Mouse (Mus musculus) limb, embryonic 13.5 days (tissue): Measurements from ENCODE around the gene Cebpa. TPM values are rescaled to one million over a fixed set of nuclear protein-coding genes. Genes with fewer than 3 reads are reported as not detected.

ENCODE experiments used
- ATAC-seq: fragments of 200-750 bp; cut with Nextera tagmentation; 2 replicates; pipeline ENCODE4 v1.8.0; 2017; ENCODE audit warnings: low read depth, moderate number of reproducible peaks, moderate TSS enrichment; ENCODE audit not compliant: low FRiP score
- H3K27ac ChIP-seq: fragments of 300-500 bp; sonication (generic); 2 replicates; pipeline ENCODE4 v1.5.1; 2015; ENCODE audit warnings: inconsistent platforms, mild to moderate bottlenecking, moderate library complexity
- H3K27me3 ChIP-seq: fragments of 300-500 bp; sonication (generic); 2 replicates; pipeline ENCODE4 v1.6.1; 2015; ENCODE audit warnings: mild to moderate bottlenecking, inconsistent platforms
- H3K36me3 ChIP-seq: fragments of 300-500 bp; sonication (generic); 2 replicates; pipeline ENCODE4 v1.6.1; 2015; ENCODE audit warnings: inconsistent platforms, mild to moderate bottlenecking, moderate library complexity
- H3K4me1 ChIP-seq: fragments of 300-500 bp; sonication (generic); 2 replicates; pipeline ENCODE4 v1.6.1; 2015; ENCODE audit warnings: inconsistent platforms
- H3K4me2 ChIP-seq: fragments of 300-500 bp; sonication (generic); replicated peaks from 2 replicates; pipeline ENCODE4 v1.6.1; 2015; ENCODE audit warnings: inconsistent platforms, mild to moderate bottlenecking, moderate library complexity
- H3K4me3 ChIP-seq: fragments of 300-500 bp; sonication (generic); 2 replicates; pipeline ENCODE4 v1.5.1; 2015; ENCODE audit warnings: moderate library complexity, mild to moderate bottlenecking, inconsistent platforms
- H3K9ac ChIP-seq: fragments of 300-500 bp; sonication (generic); 2 replicates; pipeline ENCODE4 v1.6.1; 2015; ENCODE audit warnings: mild to moderate bottlenecking, inconsistent platforms
- H3K9me3 ChIP-seq: fragments of 300-500 bp; sonication (generic); 2 replicates; pipeline ENCODE4 v1.6.1; 2016; ENCODE audit warnings: inconsistent platforms
- WGBS: fragments of 180-500 bp; shearing (Covaris S2); methylation state at CpG from one replicate; pipeline ENCODE4 v1.1.7; 2015; 5-methylcytosine and 5-hydroxymethylcytosine counted together
- polyA plus RNA-seq: library from polyadenylated mRNA; unstranded; fragments of >200 nt; fragmentation: Nextera tagmentation; extraction: Ambion mirVana; gene quantifications from 2 replicates; pipeline ENCODE4 v1.2.1, GENCODE M21; 2015

Cebpa gene
- polyA plus RNA-seq, 1 experiment from 2014 or later = 2.2 TPM

GRCm38 (mm10) chr7:35107630-35108029 is 11.5 kb upstream of the Cebpa start:
- no peak overlapping the region for H3K9ac ChIP-seq
- no peaks in the 10 kb centered on the region; the same call in 1 of the 2 replicates for H3K4me1 ChIP-seq
- no peak overlapping the region for H3K27ac ChIP-seq
- WGBS = 5% methylated on average over 3 of the region's 3 CpGs
- peaks cover 3% of the 10 kb centered on the region for H3K9me3 ChIP-seq
- no peaks in the 10 kb centered on the region; the same call in 1 of the 2 replicates for H3K27me3 ChIP-seq
- H3K4me2 ChIP-seq = no peak overlapping the region
- no peaks in the 10 kb centered on the region for H3K36me3 ChIP-seq
- no peak overlapping the region for H3K4me3 ChIP-seq
- ATAC-seq = no peak

- Histone ChIP-seq H3K9me3 (peaks cover 3% of the 10 kb centered on the region), H3K27ac (no peak overlapping the region), H3K27me3 (no peaks in the 10 kb centered on the region; the same call in 1 of the 2 replicates), H3K9ac (no peak overlapping the region), H3K4me1 (no peaks in the 10 kb centered on the region; the same call in 1 of the 2 replicates), H3K4me2 (no peak overlapping the region), H3K4me3 (no peak overlapping the region), H3K36me3 (no peaks in the 10 kb centered on the region)
- no peak for ATAC-seq
- 28% methylated on average over 2 of the region's 2 CpGs for WGBS
Observed at GRCm38 (mm10) chr7:35108046-35108445, 11.0 kb upstream of the Cebpa start.

- no peak overlapping the region for H3K4me2 ChIP-seq
- no peaks in the 10 kb centered on the region for H3K9me3 ChIP-seq
- 71% methylated on average over 6 of the region's 6 CpGs for WGBS
- H3K27me3 ChIP-seq = peaks cover 3% of the 10 kb centered on the region; the same call in 1 of the 2 replicates
- no peaks in the 10 kb centered on the region for H3K36me3 ChIP-seq
- peaks cover 4% of the 10 kb centered on the region for H3K4me1 ChIP-seq
- H3K4me3 ChIP-seq = no peak overlapping the region
- H3K9ac ChIP-seq = no peak overlapping the region
- no peak for ATAC-seq
- no peak overlapping the region for H3K27ac ChIP-seq
Observed at GRCm38 (mm10) chr7:35108663-35109062, 10.4 kb upstream of the Cebpa start.

- H3K4me3 ChIP-seq = no peak overlapping the region
- H3K4me2 ChIP-seq = no peak overlapping the region
- H3K9ac ChIP-seq = no peak overlapping the region
- H3K27ac ChIP-seq = no peak overlapping the region
- H3K4me1 ChIP-seq = peaks cover 10% of the 10 kb centered on the region
- H3K9me3 ChIP-seq = no peaks in the 10 kb centered on the region
- 48% methylated on average over 4 of the region's 4 CpGs for WGBS
- H3K36me3 ChIP-seq = no peaks in the 10 kb centered on the region
- peaks cover 37% of the 10 kb centered on the region for H3K27me3 ChIP-seq
- ATAC-seq = no peak
Observed at GRCm38 (mm10) chr7:35113136-35113535, 6.0 kb upstream of the Cebpa start.

- Histone ChIP-seq H3K4me2 (no peak overlapping the region), H3K4me3 (no peak overlapping the region), H3K4me1 (peaks cover 10% of the 10 kb centered on the region), H3K9ac (no peak overlapping the region), H3K36me3 (no peaks in the 10 kb centered on the region), H3K27ac (no peak overlapping the region), H3K27me3 (peaks cover 37% of the 10 kb centered on the region), H3K9me3 (no peaks in the 10 kb centered on the region)
- 78% methylated on average over 5 of the region's 5 CpGs for WGBS
- no peak for ATAC-seq
Observed at GRCm38 (mm10) chr7:35113721-35114120, 5.4 kb upstream of the Cebpa start.

GRCm38 (mm10) chr7:35116524-35116923 is 2.6 kb upstream of the Cebpa start:
- H3K4me3 ChIP-seq = no peak overlapping the region
- H3K9ac ChIP-seq = no peak overlapping the region
- peaks cover 60% of the 10 kb centered on the region for H3K27me3 ChIP-seq
- 62% methylated on average over 3 of the region's 3 CpGs for WGBS
- no peaks in the 10 kb centered on the region for H3K9me3 ChIP-seq
- peaks cover 27% of the 10 kb centered on the region for H3K4me1 ChIP-seq
- H3K4me2 ChIP-seq = no peak overlapping the region
- H3K27ac ChIP-seq = no peak overlapping the region
- ATAC-seq = no peak
- no peaks in the 10 kb centered on the region for H3K36me3 ChIP-seq

- peaks cover 27% of the 10 kb centered on the region for H3K4me1 ChIP-seq
- H3K27ac ChIP-seq = no peak overlapping the region
- WGBS = 48% methylated on average over 5 of the region's 5 CpGs
- no peaks in the 10 kb centered on the region for H3K9me3 ChIP-seq
- ATAC-seq = no peak
- peak overlapping the region; percentile 95 for H3K4me2 ChIP-seq
- H3K4me3 ChIP-seq = peak overlapping the region; percentile 62; the same call in 1 of the 2 replicates
- H3K36me3 ChIP-seq = no peaks in the 10 kb centered on the region
- H3K9ac ChIP-seq = no peak overlapping the region
- peaks cover 65% of the 10 kb centered on the region for H3K27me3 ChIP-seq
Observed at GRCm38 (mm10) chr7:35117052-35117451, 2.0 kb upstream of the Cebpa start.

- Histone ChIP-seq H3K4me1 (peaks cover 27% of the 10 kb centered on the region), H3K27me3 (peaks cover 72% of the 10 kb centered on the region), H3K9me3 (no peaks in the 10 kb centered on the region), H3K4me2 (peak overlapping the region; percentile 95), H3K9ac (peak overlapping the region; percentile 68), H3K36me3 (no peaks in the 10 kb centered on the region), H3K27ac (no peak overlapping the region), H3K4me3 (peak overlapping the region; percentile 62)
- no peak for ATAC-seq
- WGBS = 1% methylated on average over 25 of the region's 25 CpGs
Observed at GRCm38 (mm10) chr7:35117761-35118098, 1.4 kb upstream of the Cebpa start.

GRCm38 (mm10) chr7:35118099-35118781 is 853 bp upstream of the Cebpa start:
- Histone ChIP-seq H3K4me2 (peak overlapping the region; percentile 95), H3K36me3 (no peaks in the 10 kb centered on the region), H3K27me3 (peaks cover 77% of the 10 kb centered on the region), H3K4me3 (peak overlapping the region; percentile 62), H3K9ac (peak overlapping the region; percentile 68), H3K9me3 (no peaks in the 10 kb centered on the region), H3K27ac (peak overlapping the region; percentile 67), H3K4me1 (peaks cover 25% of the 10 kb centered on the region)
- WGBS = under 1% methylated on average over 49 of the region's 49 CpGs
- peak; percentile 76 for ATAC-seq

GRCm38 (mm10) chr7:35119506-35120145 is 533 bp downstream of the Cebpa start:
- H3K4me1 ChIP-seq = peaks cover 28% of the 10 kb centered on the region
- ATAC-seq = no peak
- no peaks in the 10 kb centered on the region for H3K9me3 ChIP-seq
- peak overlapping the region; percentile 62 for H3K4me3 ChIP-seq
- 0 out of 2 replicates have a peak overlapping the region, but pooled peaks have one; percentile 6 for H3K27ac ChIP-seq
- H3K9ac ChIP-seq = peak overlapping the region; percentile 68
- under 1% methylated on average over 78 of the region's 83 CpGs for WGBS
- peak overlapping the region; percentile 95 for H3K4me2 ChIP-seq
- no peaks in the 10 kb centered on the region for H3K36me3 ChIP-seq
- peaks cover 82% of the 10 kb centered on the region for H3K27me3 ChIP-seq

GRCm38 (mm10) chr7:35120146-35120691 is 1.1 kb downstream of the Cebpa start:
- Histone ChIP-seq H3K4me1 (peaks cover 28% of the 10 kb centered on the region), H3K36me3 (no peaks in the 10 kb centered on the region), H3K27ac (no peak overlapping the region), H3K9ac (peak overlapping the region; percentile 68), H3K27me3 (peaks cover 82% of the 10 kb centered on the region), H3K4me3 (peak overlapping the region; percentile 62), H3K9me3 (no peaks in the 10 kb centered on the region), H3K4me2 (peak overlapping the region; percentile 95)
- under 1% methylated on average over 53 of the region's 53 CpGs for WGBS
- no peak for ATAC-seq

- Histone ChIP-seq H3K4me3 (peak overlapping the region; percentile 62), H3K27me3 (peaks cover 77% of the 10 kb centered on the region), H3K27ac (no peak overlapping the region), H3K9me3 (no peaks in the 10 kb centered on the region), H3K9ac (no peak overlapping the region), H3K4me2 (peak overlapping the region; percentile 95), H3K36me3 (no peaks in the 10 kb centered on the region), H3K4me1 (peaks cover 28% of the 10 kb centered on the region)
- ATAC-seq = no peak
- 38% methylated on average over 8 of the region's 8 CpGs for whole genome bisulfite sequencing
Observed at GRCm38 (mm10) chr7:35121150-35121549, 2.1 kb downstream of the Cebpa start.
